Mouse (Mus musculus) forebrain, embryonic 12.5 days (tissue): ENCODE measurements around the gene Polr2g. TPM values are rescaled to one million over a fixed set of nuclear protein-coding genes. Genes with fewer than 3 reads are reported as not detected.

Experiments
- ATAC-seq: fragments of 200-750 bp; cut with Nextera tagmentation; 2 replicates; pipeline ENCODE4 v1.8.0; 2017; ENCODE audit warnings: moderate TSS enrichment; ENCODE audit not compliant: low FRiP score
- H3K27ac ChIP-seq: fragments of 300-500 bp; sonication (generic); 2 replicates; pipeline ENCODE4 v1.5.1; 2016; ENCODE audit warnings: mild to moderate bottlenecking
- H3K27me3 ChIP-seq: fragments of 300-500 bp; sonication (generic); 2 replicates; pipeline ENCODE4 v1.6.1; 2016; ENCODE audit warnings: mild to moderate bottlenecking
- H3K36me3 ChIP-seq: fragments of 300-500 bp; sonication (generic); replicated peaks from 2 replicates; pipeline ENCODE4 v1.6.1; 2016; ENCODE audit warnings: mild to moderate bottlenecking
- H3K4me1 ChIP-seq: fragments of 300-500 bp; sonication (generic); 2 replicates; pipeline ENCODE4 v1.6.1; 2016
- H3K4me2 ChIP-seq: fragments of 300-500 bp; sonication (generic); 2 replicates; pipeline ENCODE4 v1.6.1; 2016; ENCODE audit warnings: mild to moderate bottlenecking, moderate library complexity
- H3K4me3 ChIP-seq: fragments of 300-500 bp; sonication (generic); replicated peaks from 2 replicates; pipeline ENCODE4 v1.5.1; 2016; ENCODE audit warnings: mild to moderate bottlenecking
- H3K9ac ChIP-seq: fragments of 300-500 bp; sonication (generic); 2 replicates; pipeline ENCODE4 v1.6.1; 2016; ENCODE audit warnings: mild to moderate bottlenecking
- H3K9me3 ChIP-seq: fragments of 300-500 bp; sonication (generic); 2 replicates; pipeline ENCODE4 v1.6.1; 2016
- WGBS: fragments of 180-500 bp; shearing (Covaris S2); methylation state at CpG from one replicate; pipeline ENCODE4 v1.1.7; 2016; 5-methylcytosine and 5-hydroxymethylcytosine counted together
- polyA plus RNA-seq: library from polyadenylated mRNA; unstranded; fragments of >200 nt; fragmentation: Nextera tagmentation; extraction: Ambion mirVana; gene quantifications from 2 replicates; pipeline ENCODE4 v1.2.1, GENCODE M21; 2016

The Polr2g gene
- polyA plus RNA-seq, 1 experiment from 2014 or later = 161 TPM

- H3K27me3 ChIP-seq = no peaks in the 10 kb centered on the region
- 91% methylated on average over 11 of the region's 11 CpGs for WGBS
- no peak overlapping the region for H3K4me3 ChIP-seq
- ATAC-seq = no peak
- H3K36me3 ChIP-seq = peaks cover 48% of the 10 kb centered on the region
- peaks cover 19% of the 10 kb centered on the region for H3K4me1 ChIP-seq
- H3K27ac ChIP-seq = no peak overlapping the region
- 0 out of 2 replicates have a peak overlapping the region, but pooled peaks have one; percentile 7 for H3K9ac ChIP-seq
- no peak overlapping the region for H3K4me2 ChIP-seq
- no peaks in the 10 kb centered on the region for H3K9me3 ChIP-seq
These were observed 5.7 kb upstream of the Polr2g start for GRCm38 (mm10) chr19:8803879-8804660.

DNA sequence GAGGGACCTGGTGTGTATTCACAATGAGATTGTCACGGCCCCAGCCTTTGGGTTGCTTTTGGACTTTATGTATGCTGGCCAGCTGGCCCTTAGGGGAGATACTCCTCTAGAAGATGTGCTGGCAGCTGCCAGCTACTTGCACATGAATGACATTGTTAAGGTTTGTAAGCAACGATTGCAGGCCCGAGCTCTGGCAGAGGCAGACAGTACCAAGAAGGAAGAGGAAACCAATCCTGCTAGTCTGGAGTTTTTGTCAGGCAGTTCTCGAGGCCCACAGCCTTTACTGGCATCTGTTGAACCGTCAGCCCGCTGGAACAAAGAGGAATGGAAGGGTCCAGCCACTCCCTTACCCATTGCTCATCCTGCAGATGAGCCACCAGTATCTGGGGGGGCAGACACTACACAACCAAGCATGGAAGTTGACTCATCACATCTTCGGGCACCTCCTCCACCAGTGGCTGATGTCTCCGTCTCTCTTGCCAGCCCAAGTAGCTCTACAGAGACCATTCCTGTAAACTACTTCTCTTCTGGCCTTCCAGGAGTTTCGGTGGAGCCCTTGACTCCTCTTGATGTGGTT lies 4.9 kb upstream of the Polr2g start:
- 92% methylated on average over 9 of the region's 9 CpGs for WGBS
- Histone ChIP-seq H3K4me1 (peaks cover 19% of the 10 kb centered on the region), H3K9ac (0 out of 2 replicates have a peak overlapping the region, but pooled peaks have one; percentile 7), H3K4me3 (no peak overlapping the region), H3K27me3 (no peaks in the 10 kb centered on the region), H3K9me3 (no peaks in the 10 kb centered on the region), H3K36me3 (peaks cover 43% of the 10 kb centered on the region), H3K27ac (no peak overlapping the region), H3K4me2 (peak overlapping the region; percentile 65)
- no peak for ATAC-seq

DNA sequence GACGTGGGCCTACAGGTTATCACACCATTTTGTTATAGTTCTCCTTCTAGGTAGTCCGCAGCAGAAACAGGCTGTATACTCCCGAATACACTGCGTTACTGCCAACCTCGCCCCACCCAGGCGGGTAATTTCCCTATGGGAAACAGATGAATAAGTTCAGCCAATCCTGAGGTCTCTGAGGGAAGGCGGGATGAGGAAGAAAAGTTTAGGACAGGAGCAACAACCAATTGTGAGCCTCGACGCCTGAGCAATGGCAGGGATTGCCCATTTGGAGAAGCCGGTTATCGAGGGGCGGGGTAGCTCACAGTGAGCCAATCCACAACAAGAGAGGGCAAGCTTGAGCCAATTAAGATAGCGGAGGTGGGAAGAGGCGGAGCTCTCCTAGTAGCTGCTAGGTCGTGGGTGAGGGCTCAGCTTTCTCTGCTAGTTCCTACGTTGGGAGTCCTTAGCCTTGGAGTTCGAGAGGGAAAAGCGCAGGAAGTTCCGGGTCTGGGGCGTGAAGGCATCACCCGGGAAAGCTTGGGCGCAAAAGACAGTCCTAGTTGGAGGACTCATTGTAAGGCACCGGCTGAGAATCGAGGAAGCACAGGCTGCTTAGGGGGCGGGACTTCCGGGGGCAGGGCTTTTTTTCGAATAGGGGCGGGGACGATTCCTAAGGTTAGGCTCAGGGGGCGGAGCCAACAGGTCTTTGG lies 3.9 kb upstream of the Polr2g start, which contains the start of gene Zbtb3:
TSS of gene Zbtb3 (plus strand) at position 426 of the 692 bp plus-strand sequence.
- Histone ChIP-seq H3K4me2 (peak within 1 kb of the TSS; percentile 65), H3K4me3 (peak within 1 kb of the TSS; percentile 61), H3K9ac (peak within 1 kb of the TSS; percentile 58), H3K36me3 (peaks cover 33% of the 10 kb centered on the region), H3K27ac (peak within 1 kb of the TSS; percentile 90), H3K27me3 (no peaks in the 10 kb centered on the region), H3K4me1 (peaks cover 25% of the 10 kb centered on the region), H3K9me3 (no peaks in the 10 kb centered on the region)
- peak; percentile 98 for ATAC-seq
- under 1% methylated on average over 30 of the region's 30 CpGs for WGBS

GRCm38 (mm10) chr19:8798947-8799315 lies 554 bp upstream of the Polr2g start:
- Histone ChIP-seq H3K4me3 (no peak overlapping the region), H3K36me3 (peaks cover 21% of the 10 kb centered on the region), H3K9me3 (no peaks in the 10 kb centered on the region), H3K4me2 (peak overlapping the region; percentile 82), H3K9ac (no peak overlapping the region), H3K27me3 (no peaks in the 10 kb centered on the region), H3K4me1 (peaks cover 28% of the 10 kb centered on the region), H3K27ac (no peak overlapping the region)
- ATAC-seq = no peak

- H3K27ac ChIP-seq = no peak overlapping the region
- H3K4me1 ChIP-seq = peaks cover 17% of the 10 kb centered on the region
- peaks cover 37% of the 10 kb centered on the region for H3K36me3 ChIP-seq
- ATAC-seq = no peak
- H3K9me3 ChIP-seq = no peaks in the 10 kb centered on the region
- no peak overlapping the region for H3K4me2 ChIP-seq
- 85% methylated on average over 7 of the region's 7 CpGs for WGBS
- H3K27me3 ChIP-seq = no peaks in the 10 kb centered on the region
- H3K4me3 ChIP-seq = no peak overlapping the region
- no peak overlapping the region for H3K9ac ChIP-seq
These were observed 8.2 kb downstream of the Polr2g start for GRCm38 (mm10) chr19:8790171-8790570.

DNA sequence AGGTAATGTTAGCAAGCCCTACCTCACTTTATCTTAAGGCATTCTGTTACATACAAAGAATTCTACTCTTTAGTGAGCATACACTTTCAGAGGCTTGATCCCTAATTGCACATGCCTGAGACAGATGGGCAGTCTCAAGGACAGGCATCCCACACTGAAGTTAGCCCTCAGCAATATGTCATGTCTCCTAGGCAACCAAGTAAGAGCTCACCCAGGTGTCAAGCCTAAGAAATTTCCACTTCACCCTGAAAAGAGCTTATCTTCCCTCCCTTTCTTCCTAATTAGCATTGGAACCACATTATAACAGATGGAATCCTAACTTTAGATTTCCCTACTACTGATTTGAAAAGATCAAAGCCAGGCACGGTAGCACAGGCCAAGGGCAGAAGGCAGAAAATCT lies 9.2 kb downstream of the Polr2g start:
- no peak for ATAC-seq
- no peak overlapping the region for H3K9ac ChIP-seq
- no peaks in the 10 kb centered on the region for H3K27me3 ChIP-seq
- 41% methylated on average over 1 of the region's 1 CpGs for WGBS
- peaks cover 29% of the 10 kb centered on the region for H3K36me3 ChIP-seq
- H3K4me3 ChIP-seq = no peak overlapping the region
- H3K4me1 ChIP-seq = peaks cover 22% of the 10 kb centered on the region
- no peak overlapping the region for H3K4me2 ChIP-seq
- no peaks in the 10 kb centered on the region for H3K9me3 ChIP-seq
- 0 out of 2 replicates have a peak overlapping the region, but pooled peaks have one; percentile 6 for H3K27ac ChIP-seq

DNA sequence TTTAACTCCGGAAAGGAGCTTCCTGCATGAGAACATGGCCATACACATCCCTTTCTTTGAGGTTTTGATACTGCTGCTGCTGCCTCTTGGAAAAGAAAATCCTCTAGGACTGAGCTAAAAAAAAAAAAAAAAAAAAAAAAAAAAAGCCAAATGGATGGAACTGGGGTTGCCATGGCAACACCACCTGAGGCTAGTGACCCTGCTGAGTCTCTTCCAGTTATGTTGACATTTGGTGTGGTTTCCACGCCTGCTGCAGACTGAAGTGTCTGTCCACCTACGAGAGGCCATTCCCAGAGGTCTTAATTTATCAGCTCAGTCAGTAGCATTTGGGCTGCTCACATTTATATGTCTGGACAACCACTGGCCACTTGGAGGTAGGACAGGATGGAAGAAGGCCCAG lies 9.9 kb downstream of the Polr2g start:
- H3K27ac ChIP-seq = no peak overlapping the region
- no peak for ATAC-seq
- no peak overlapping the region for H3K4me2 ChIP-seq
- H3K27me3 ChIP-seq = no peaks in the 10 kb centered on the region
- H3K9me3 ChIP-seq = no peaks in the 10 kb centered on the region
- WGBS = 21% methylated on average over 3 of the region's 3 CpGs
- H3K9ac ChIP-seq = no peak overlapping the region
- no peak overlapping the region for H3K4me3 ChIP-seq
- H3K36me3 ChIP-seq = peaks cover 29% of the 10 kb centered on the region
- peaks cover 22% of the 10 kb centered on the region for H3K4me1 ChIP-seq

GRCm38 (mm10) chr19:8786008-8786781 lies 12.2 kb downstream of the Polr2g start, which contains the start of gene Taf6l:
TSS of gene Taf6l (minus strand) at chr19:8786417.
- peaks cover 32% of the 10 kb centered on the region for H3K36me3 ChIP-seq
- H3K4me3 ChIP-seq = peak within 1 kb of the TSS; percentile 78
- 1% methylated on average over 32 of the region's 32 CpGs for WGBS
- peak within 1 kb of the TSS; percentile 72 for H3K4me2 ChIP-seq
- peak within 1 kb of the TSS; percentile 76 for H3K27ac ChIP-seq
- no peaks in the 10 kb centered on the region for H3K9me3 ChIP-seq
- peak within 1 kb of the TSS; percentile 77 for H3K9ac ChIP-seq
- ATAC-seq = peak; percentile 100
- peaks cover 22% of the 10 kb centered on the region for H3K4me1 ChIP-seq
- H3K27me3 ChIP-seq = no peaks in the 10 kb centered on the region

DNA sequence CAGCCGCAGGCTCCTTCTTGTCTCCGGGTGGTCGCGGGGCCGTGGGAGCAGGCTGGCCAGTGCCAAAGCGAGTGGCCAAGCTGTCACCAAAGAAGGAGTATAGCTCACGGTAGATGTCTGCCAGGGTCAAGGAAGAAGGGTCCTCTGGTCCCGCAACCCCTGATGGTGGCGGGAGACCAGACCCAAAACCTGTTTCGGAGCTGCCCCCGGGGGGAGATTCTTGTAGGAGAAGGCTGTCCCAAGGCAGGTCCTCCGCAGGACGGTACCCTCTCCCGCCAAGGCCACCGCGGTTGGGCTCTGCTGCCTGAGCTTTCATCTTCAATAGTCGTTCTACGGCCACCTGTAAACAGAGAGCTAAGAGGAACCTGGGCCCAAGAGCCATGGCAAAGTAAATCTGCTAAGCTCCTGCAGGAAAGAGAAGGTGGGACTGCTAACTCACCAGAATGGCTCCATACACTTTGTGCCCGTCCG lies 23.4 kb downstream of the Polr2g start:
- 6% methylated on average over 20 of the region's 20 CpGs for WGBS
- Histone ChIP-seq H3K4me3 (peak overlapping the region; percentile 77), H3K4me1 (peaks cover 34% of the 10 kb centered on the region), H3K27me3 (no peaks in the 10 kb centered on the region), H3K4me2 (peak overlapping the region; percentile 98), H3K9ac (peak overlapping the region; percentile 92), H3K36me3 (peaks cover 37% of the 10 kb centered on the region), H3K9me3 (no peaks in the 10 kb centered on the region), H3K27ac (peak overlapping the region; percentile 98)
- no peak; the same call in none of the 2 replicates for ATAC-seq

- Histone ChIP-seq H3K36me3 (peaks cover 40% of the 10 kb centered on the region), H3K4me3 (peak within 1 kb of the TSS; percentile 77), H3K4me2 (peak within 1 kb of the TSS; percentile 98), H3K27ac (peak within 1 kb of the TSS; percentile 98), H3K9ac (peak within 1 kb of the TSS; percentile 92), H3K9me3 (no peaks in the 10 kb centered on the region), H3K27me3 (no peaks in the 10 kb centered on the region), H3K4me1 (peaks cover 34% of the 10 kb centered on the region)
- under 1% methylated on average over 68 of the region's 68 CpGs for WGBS
- peak; percentile 95 for ATAC-seq
These were observed 24.1 kb downstream of the Polr2g start, which contains the start of gene Tmem179b for GRCm38 (mm10) chr19:8774086-8774835. TSS of gene Tmem179b (minus strand) at chr19:8774467.

- Histone ChIP-seq H3K27me3 (no peaks in the 10 kb centered on the region), H3K27ac (0 out of 2 replicates have a peak overlapping the region, but pooled peaks have one; percentile 19), H3K36me3 (peaks cover 44% of the 10 kb centered on the region), H3K9ac (peak overlapping the region; percentile 92; the same call in 1 of the 2 replicates), H3K9me3 (no peaks in the 10 kb centered on the region), H3K4me1 (peaks cover 34% of the 10 kb centered on the region), H3K4me3 (peak overlapping the region; percentile 77), H3K4me2 (peak overlapping the region; percentile 98)
- 66% methylated on average over 6 of the region's 6 CpGs for WGBS
- no peak for ATAC-seq
These were observed 25.0 kb downstream of the Polr2g start for GRCm38 (mm10) chr19:8773409-8773808.
